Mouse (Mus musculus) liver, embryonic 14.5 days (tissue): ENCODE measurements around the gene Gm49322.

Source experiments
- CTCF ChIP-seq: IDR thresholded peaks from 2 replicates; pipeline ENCODE4 v1.5.1; 2016; ENCODE audit warnings: antibody characterized with exemption, low read depth, control low read depth
- EP300 ChIP-seq: IDR thresholded peaks from 2 replicates; pipeline ENCODE4 v1.6.1; 2016; ENCODE audit warnings: antibody characterized with exemption, low read depth

DNA sequence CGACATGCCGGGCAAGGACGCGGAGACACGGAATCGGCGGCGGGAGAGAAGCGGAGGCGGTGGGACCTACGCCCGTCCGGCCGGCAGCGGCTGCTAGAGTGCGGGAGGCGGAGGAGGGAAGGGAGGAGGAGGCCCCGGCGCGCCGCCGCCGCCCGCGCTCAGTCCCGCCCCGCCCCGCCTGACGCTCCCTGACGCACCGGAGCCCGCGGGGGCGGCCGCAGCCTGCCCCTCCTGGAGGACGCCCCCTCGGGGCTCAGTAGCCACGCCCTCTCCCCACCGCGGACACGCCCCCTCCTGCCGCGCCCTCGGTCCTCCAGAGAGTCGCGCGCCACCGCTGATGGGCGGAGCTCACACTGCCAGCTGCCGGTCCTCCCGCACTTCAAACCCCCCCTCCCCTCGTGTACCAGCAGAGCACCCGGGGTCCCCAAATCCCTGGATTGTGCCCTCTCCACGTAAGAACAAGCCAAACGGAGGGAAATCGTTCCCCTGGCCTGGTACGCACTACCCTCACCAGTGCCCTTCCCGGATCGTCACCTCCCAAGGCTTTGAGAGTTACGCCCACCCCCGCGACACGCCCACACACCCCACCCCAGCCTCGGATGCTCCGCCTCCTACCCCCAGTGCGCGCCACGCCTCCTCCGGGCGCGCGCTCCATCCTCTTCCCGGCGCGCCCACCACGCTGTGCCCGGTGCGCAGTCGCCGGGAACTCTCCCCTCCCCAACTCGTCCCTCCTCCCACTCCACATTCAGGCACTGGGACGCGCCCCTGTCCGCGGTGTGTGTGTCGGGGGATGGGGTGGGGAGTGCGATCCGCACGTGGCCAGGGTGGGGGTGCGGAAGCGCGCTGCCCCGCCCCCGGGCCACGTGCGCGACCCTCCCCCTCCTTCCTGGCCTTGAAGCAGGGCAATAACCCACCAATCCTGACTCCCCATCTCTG is 28.4 kb upstream of the Gm49322 start, which contains the start of gene Klf16:
- no peak for TF ChIP-seq CTCF
- TF ChIP-seq EP300 = no peak
